Mouse (Mus musculus) embryonic stem cell, embryonic (primary cell): ENCODE results near the gene Vmn2r43.
"Not testable (repeated sequence)": the region's sequence is repeated elsewhere in the genome, so short reads cannot be mapped to it uniquely, and the experiment has no call there.

Experiments
- CTCF ChIA-PET, 4 experiments: fragments of 300-600 bp in 2 of 4; fragments of 350-600 bp in 2 of 4; sonication (Branson Sonifier 250); formaldehyde crosslinking; loops; one replicate each; lab custom pipeline; 2022; ENCODE audit warnings: inconsistent platforms in 2 of 4; lab: Charles Lee
- POLR2A ChIA-PET, 4 experiments: fragments of 300-600 bp in 2 of 4; fragments of 350-600 bp in 2 of 4; sonication (Branson Sonifier 250); formaldehyde crosslinking; loops; one replicate each; lab custom pipeline; 2022; ENCODE audit warnings: antibody characterized with exemption in 4 of 4, inconsistent platforms in 1 of 4; lab: Charles Lee

Gene Vmn2r43

GRCm38 (mm10) chr7:8260499-8260898 is at the start of gene Vmn2r43:
Gene Vmn2r43, minus strand, starts transcription at chr7:8260599.
- CTCF ChIA-PET, POLR2A ChIA-PET: not testable (repeated sequence)

- CTCF ChIA-PET, result not testable (repeated sequence)
Observed at GRCm38 (mm10) chr7:8200220-8200619, 60.2 kb downstream of the Vmn2r43 start, which contains the start of gene Vmn2r42. Gene Vmn2r42, minus strand, starts transcription at chr7:8200320.

More at GRCm38 (mm10) chr7:8200220-8200619, 60.2 kb downstream of the Vmn2r43 start, which contains the start of gene Vmn2r42:
- POLR2A ChIA-PET, result not testable (repeated sequence)
